Mouse (Mus musculus): Measurements from ENCODE around the gene Enpep.

DNA sequence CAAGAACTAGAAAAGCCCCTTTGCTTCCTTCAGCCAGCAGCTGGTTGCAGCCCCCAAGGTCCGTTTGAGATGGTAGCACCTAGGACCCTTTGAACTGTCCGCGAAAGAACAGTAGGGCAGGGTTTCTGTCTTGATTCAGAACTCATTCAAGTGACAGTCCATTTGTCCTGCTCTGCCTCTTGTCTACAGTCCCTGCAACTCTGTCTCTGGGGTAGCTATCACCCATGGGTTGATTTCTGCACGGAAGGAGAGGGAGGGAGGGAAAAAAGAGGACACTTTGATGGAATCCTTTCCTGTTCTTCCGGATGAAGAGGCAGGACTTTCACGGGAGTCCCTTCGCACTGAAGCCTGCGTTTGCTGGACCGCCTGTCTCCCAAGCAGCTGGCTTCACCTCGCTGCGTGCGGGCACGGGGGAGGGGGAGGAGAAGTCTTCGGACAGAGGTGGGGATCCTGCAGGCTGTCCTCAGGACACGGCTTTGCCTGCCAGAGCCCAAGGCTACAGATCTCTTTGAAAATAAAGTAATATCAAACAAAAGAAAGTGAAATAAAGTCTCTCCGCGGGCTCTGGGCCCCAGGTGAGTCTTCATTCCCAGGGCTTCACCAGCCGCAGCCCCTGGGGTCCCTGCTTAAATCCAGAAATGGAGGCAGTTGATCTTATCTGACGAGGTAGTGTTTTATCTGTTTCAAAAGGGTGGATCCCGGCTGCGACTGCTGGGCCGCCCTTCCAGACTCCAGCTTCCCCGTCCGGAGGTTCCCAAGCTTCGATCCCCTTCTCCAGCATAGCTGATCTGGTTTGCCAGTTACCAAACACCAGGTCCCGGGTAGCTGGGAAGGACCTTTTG is 108.3 kb downstream of the Enpep start:
- TF ChIP-seq ZC3H11A (IDR thresholded peaks at IDR 0.05; ENCODE audit: borderline replicate concordance, low read depth, low read length) = no peak
- TF ChIP-seq MAFK (IDR thresholded peaks at IDR 0.05; ENCODE audit: insufficient read depth, low read depth, low read length) = no peak
- TF ChIP-seq CHD2 (IDR thresholded peaks at IDR 0.05; ENCODE audit: low read depth, low read length) = no peak
